Mouse (Mus musculus): ENCODE data around the gene Gpr152. TPM values are rescaled to one million over a fixed set of nuclear protein-coding genes. Genes with fewer than 3 reads are reported as not detected.

Gpr152 gene
- total RNA-seq (2021), result not detected

DNA sequence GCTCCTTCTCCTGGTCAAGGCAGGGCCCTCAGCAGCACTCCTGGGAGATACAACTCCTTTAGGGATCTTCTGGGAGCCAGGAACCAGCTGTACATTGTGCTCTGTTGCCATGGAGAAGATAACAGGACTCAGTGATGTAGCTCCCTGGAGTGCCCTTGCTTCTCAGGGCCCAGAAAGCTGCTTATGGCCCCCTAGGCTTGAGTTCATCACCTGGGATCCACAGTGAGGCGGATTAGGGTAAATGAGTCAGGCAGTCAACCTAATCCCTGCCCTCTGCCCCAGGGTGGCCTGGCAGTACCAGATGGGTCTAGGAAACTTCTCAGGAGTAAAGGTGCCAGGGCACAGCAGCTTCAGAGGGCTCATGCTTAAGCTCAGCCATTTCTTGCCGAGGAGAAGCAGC lies at the start of gene Gpr152:
Gpr152 (plus strand) TSS at position 342 of the 400 bp plus-strand sequence.
- intact Hi-C loops (cut with DNase I), result no loop called here

DNA sequence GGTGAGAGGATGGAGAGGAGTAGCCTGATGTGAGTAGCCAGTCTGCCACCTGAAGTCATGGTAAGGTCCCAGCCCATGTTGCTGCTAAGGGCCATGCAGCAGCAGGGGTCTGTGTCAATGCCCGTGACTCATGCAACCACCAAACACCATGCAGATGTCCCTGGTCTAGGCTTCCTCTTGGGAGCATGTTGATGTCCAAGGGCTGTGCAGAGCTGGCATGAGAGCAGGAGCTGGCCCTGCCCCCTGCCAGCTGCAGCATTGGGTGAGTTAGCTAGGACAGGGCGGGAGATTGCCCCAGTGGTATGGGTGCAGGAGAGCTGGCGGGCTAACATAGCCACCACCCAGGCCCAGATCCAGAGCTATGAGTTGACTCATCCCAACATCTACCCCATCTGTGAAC lies 49.1 kb upstream of the Gpr152 start:
- DNase-seq, result no peak
- intact Hi-C loops (cut with DNase I), result no loop called here

More for the DNA sequence above, at the start of gene Gpr152:
- DNase-seq, result no peak

DNA sequence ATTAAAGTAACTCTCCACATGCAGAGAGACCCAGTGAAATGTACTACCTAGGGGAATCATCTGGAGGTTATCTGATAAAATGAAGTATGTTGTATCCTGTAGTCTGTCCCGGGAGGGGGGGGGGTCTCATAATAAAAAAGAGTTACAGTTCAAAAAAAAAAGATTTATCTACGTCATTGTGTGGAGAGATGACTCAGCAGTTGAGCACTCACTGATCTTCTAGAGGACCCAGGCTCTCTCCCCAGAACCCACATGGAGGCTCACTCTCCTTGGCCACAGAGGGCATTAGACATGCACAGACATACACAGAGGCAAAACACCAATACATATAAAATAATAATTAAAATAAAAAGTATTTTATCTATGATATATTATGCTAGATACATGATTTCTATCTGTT lies 48.2 kb upstream of the Gpr152 start:
- intact Hi-C loops (cut with DNase I), result no loop called here

DNA sequence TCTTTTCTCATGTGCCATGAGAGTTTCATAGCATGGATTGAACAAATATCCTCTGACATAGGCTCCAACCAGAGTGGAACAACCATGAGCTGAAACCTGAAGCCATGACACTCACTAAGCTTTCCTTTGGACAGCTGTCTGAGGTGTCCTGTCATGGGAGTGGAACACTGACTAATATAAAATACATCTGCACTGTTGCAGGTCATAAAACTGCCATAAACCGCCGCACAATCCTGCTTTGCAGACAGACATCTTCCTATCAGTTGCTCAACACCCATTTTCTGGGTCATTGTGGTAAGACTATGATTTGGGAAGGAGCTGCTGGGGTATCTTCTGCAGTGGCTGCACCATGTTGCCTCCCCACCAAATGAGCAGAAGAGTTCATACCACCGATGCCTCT lies 46.8 kb upstream of the Gpr152 start:
- intact Hi-C loops (cut with DNase I), result no loop called here
- DNase-seq, result no peak

More for the DNA sequence above, 48.2 kb upstream of the Gpr152 start:
- no peak for DNase-seq

DNA sequence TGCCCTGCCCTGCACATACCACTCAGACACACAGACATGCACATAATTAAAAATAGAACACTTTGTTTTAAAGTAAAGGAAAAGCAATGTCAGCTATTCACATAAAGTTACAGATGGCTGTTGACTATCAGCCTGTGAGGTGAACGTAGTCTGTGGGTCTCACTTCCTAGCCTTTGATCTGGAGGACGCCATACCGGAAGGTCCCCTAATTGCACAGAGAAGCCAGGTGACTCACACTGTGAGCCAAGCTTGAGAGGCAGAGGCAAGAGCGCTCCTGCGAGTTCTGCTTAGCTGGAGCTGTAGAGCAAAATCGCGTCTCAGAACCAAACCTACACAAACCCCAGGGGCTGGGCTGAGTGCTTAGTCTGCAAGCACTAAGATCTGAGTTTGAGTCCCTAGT lies 45.8 kb upstream of the Gpr152 start:
- intact Hi-C loops (cut with DNase I), result no loop called here
- DNase-seq, result no peak

DNA sequence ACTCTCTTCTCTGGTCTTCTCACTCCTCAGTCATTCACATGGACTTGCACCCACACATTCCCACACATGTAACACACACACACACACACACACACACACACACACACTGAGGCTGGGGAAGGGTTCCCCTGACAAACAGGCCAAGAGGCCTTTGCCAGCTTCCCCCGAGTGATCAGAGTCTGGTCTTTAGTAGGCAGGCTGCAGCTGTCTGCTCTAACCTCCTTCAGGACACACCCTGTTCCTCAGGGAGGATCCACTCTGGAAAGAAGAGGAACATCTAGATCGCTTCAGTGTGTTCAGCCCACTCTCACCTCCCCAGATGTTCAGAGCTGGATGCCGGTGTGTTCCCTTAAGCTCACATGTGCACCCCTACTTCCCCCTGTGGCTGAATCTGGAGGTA lies 45.2 kb upstream of the Gpr152 start:
- intact Hi-C loops (cut with DNase I), result no loop called here
- no peak for DNase-seq

DNA sequence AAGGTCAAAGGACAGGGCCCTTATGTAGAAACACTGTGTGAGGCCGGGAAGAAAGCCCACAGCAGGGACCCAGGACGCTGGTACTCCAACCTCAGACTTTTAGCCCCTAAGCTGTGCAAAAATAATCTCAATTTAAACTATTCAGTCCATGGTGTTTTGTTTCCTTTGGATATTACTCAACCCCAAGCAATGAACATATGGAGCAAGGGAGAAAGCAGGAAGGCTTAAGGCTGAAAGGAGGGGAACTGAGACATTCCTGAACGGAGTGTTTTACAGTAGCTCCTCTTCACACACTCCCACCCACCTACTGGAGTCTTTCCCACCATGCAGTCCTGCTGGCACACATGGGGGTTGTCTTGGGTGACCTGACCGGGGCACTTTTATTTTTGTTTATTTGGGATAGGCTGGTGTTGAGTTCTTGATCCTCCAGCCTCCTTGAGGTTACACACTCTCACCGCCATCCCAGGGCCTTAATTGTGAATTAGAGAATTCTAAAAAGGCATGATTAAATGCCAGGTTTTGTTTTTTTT lies 44.7 kb upstream of the Gpr152 start:
- intact Hi-C loops (cut with DNase I), result no loop called here
- no peak for DNase-seq

DNA sequence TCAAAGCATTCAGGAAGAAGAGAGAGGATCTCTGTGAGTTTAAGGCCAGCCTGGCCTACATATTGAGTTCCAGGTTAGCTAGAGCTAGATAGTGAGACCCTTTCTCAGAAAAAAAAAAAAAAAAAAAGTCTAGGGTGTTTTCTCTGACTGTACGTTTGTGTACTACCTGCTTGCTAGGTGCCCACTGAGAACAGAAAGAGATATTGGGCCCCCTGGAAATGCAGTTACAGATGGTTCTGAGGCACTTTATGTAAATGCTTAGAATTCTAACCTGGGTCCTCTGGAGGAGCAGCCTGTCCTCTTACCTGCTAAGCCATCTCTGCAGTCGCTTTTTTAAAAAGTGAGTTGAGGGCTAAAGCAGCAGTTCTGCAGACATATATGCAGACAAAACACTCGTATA lies 43.8 kb upstream of the Gpr152 start:
- intact Hi-C loops (cut with DNase I), result no loop called here
- no peak for DNase-seq

DNA sequence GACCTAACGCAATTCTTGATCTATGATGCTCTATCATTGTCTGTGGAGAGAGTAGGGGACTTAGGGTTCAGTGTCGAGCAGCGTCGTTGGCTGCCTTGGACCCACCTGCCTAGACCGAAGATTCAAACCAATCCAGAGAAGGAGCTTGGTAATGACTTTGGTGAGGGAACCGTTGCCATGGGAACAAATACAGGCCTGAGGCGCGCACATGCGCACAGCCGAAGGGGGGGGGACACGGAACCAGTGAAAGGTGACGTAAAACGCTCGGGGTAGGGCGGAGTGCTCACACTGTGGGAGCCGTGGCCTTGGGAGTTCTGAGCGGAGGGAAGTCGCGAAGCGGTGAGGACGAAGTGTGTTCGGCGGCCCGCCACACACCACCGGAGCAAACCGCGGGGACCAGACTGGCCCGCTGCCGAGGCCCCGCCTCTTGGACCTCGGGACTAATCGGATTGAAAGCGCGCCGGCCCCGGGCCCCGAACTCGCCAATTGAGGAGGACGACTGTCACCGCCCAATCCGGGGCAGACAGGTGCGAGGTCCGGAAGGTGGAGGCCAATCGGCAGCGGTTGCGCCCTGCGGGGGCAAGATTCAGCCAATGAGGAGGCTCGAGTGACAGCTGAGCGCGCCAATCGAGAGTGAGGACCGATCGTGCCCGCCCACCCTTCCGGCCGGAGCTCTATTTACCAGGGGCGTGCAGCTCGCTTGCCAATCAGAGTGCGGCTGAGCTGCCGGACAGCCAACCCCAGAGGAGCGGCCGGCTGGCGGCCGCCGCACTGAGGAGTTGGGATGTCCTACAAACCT lies 42.7 kb upstream of the Gpr152 start, which contains the start of gene Cdk2ap2:
Cdk2ap2 (plus strand) TSS at position 541 of the 799 bp plus-strand sequence.
- intact Hi-C loops (cut with DNase I), result no loop called here
- DNase-seq, result peak; percentile 99 to 100

DNA sequence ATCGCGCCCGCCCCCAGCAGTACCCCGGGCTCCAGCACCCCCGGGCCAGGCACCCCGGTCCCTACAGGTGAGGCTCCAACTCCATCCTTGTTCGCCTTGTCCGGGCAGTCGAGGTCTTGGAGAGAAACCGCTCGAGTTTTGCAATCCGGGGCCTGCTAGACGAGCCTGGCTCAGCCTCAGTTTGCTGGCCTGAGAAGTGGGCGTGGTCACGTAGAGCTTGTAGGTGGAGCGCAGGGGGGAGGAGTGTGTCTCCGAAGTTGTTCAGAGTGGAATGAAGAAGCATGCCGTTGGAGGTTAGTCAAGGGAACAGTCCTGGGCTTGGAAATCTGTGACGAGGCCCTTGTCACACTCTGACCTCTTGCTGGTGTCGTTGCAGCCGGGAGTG lies 42.2 kb upstream of the Gpr152 start:
- intact Hi-C loops (cut with DNase I), result no loop called here
- no peak for DNase-seq

DNA sequence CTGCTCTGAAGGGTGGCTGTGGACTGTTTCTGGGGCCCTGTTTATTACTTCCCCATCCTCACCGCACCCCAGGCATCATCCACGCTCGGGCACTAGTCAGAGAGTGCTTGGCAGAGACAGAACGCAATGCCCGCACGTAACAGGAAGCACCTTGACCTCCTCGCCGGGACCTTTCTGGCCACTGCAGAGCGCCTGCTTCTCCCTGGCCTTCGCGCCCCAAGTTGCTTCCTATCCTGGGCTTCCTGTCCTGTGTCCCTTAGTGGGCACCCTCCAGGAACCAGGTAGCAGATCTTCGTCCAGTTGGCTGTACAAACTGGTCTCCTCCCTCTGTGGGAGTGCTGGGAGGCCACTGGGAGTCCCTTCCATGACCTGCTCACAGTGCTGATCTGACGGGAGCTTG lies 41.2 kb upstream of the Gpr152 start:
- intact Hi-C loops (cut with DNase I), result loop anchor here (2.0 kb wide), 2 partner anchors 104 to 130 kb away; no protein-coding TSS in a partner anchor
- DNase-seq, result peak in 1 of 2 experiments; percentile 14

DNA sequence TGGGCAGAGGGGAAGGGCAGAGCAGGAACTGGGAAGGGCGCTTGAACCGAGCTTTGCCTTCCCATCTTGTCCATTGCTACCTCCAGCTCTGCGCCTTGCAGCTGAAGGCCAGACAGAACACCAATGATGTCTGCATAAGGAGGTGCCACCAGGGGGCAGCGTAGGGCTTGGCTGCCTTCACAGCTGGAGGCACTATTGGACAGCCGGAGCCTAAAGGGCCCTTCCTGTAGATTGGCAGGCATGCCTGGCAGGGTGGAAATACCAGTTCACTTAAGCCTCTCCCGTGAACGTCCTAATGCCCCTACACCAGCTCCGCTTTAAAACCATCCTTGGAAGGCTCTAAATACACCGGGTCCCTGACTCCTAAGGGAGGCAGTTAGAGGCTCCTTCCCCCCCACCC lies 40.5 kb upstream of the Gpr152 start:
- intact Hi-C loops (cut with DNase I), result loop anchor here (2.0 kb wide), 2 partner anchors 104 to 130 kb away; no protein-coding TSS in a partner anchor
- DNase-seq, result peak; percentile 94 to 95

DNA sequence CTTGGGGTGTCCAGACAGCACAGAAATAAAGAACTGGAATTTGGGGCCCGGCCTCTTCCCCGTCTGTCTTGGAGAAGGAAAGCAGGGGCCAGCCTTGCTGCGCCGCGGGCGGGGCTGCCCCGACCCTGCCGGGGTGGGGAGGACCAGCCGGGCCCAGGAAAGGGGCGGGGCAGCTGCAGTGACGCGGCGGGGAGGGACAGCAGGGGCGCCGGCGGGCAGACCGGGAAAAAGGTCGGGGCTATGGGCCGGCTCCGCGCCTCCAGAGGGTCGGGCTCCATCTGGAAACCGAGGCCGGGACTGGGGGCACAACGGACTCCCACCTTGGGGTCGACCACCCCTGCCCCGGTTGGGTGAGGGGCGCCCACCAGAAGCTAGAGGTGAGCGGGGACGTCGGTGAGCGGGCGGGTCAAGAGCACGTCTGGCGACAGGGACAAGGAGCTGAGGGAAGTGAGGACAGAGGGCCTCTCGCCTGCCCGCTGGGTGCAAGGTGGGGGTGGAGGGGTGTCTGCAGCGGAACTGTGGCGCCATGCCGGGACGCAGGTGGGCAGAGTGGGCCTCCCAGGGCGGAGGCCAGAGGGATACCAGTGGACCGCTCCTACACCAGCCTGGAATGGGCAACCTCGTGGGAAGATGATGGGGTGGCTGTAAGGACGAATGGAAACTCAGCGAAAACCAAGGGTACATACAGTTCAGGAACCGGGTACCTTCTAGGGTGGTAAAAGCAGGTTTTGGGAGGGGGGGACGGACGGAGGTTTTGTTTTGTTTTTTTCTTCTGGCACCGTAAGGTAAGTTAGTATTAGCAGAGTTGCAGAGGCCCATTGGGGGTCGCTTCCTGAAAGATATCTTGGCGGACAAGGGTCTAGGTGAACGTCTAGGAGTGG lies 39.5 kb upstream of the Gpr152 start, which contains the start of gene Pitpnm1:
Pitpnm1 (plus strand) TSS at position 162 of the 881 bp plus-strand sequence.
- DNase-seq, result peak; percentile 81 to 86
- intact Hi-C loops (cut with DNase I), result loop anchor here (2.0 kb wide), 2 partner anchors 103 to 129 kb away; no protein-coding TSS in a partner anchor

DNA sequence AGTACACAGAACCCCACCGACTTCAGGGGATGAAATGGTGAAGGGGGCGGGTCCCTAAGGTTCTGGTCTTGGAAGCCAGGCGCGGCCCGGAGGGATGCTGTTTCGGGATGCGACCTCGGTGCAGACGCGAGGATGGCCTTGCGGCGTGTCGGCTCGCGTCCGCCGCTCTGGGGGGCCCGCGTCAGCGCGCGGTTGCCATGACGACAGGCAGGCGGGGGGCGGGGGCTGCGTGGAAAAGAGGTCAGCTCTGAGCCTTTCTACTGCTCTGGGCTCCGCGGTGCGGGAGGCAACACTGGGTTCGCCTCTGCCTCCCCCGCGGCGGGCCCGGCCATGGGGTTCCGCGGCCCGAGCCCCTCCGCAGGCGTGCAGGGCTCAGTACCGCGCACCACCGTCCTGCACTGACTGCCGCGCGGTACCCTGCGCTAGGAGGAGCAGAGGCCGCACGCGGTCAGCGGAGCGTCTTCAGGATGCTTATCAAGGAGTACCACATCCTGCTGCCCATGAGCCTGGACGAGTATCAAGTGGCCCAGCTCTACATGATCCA lies 38.8 kb upstream of the Gpr152 start:
- intact Hi-C loops (cut with DNase I), result no loop called here
- peak; percentile 35 to 41 for DNase-seq

DNA sequence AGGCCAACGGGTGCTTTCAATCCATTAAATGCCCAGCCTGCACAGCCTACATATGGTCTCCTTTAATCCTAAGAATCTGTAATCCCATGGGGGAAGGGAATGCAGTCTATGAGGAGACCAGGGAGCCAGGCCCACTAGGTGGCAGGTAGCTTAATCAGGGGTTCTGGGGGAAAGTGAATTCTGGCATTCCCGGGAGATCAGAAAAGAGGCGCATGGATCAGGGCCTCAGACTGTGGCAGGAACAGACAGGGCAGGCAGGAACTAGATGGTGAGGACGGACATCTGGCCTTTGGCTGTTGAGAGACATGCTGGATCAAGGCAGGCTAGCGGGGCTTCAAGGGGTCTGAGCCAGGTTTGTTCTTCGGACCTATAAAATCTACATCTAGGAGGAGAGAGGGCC lies 38.1 kb upstream of the Gpr152 start:
- peak in 1 of 2 experiments; percentile 7 for DNase-seq
- intact Hi-C loops (cut with DNase I), result no loop called here

DNA sequence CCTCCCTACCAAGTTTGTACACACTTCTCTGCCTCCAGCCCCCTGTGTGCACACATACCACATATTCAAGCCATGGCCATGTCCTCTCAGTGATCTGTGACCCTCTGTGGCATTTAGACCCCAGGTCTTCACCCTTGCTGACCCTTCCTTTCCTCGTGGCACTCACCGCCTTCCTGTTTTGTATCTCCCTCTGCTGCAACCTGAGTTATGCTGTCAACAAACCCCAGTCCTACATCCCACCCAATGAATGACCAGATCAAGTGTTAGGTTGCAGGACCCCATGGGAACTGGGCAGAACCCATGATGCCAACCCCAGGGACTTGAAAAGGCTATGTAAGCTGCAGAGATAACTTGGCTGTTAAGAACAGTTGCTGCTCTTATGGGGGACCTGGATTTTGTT lies 37.5 kb upstream of the Gpr152 start:
- DNase-seq, result no peak
- intact Hi-C loops (cut with DNase I), result no loop called here

DNA sequence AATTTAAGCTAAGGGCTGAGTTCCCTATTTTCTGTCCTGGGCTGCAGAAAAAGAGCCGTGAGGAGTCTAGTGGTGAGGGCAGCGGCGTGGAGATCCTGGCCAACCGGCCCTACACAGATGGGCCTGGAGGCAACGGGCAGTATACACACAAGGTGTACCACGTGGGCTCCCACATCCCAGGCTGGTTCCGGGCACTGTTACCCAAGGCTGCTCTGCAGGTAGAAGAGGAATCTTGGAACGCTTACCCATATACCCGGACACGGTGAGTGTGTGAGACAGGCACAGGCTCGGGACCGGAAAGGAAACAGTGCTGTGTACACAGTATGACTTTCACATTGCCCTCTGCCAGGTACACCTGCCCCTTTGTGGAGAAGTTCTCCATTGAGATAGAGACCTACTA lies 37.0 kb upstream of the Gpr152 start:
- intact Hi-C loops (cut with DNase I), result no loop called here
- DNase-seq, result no peak

DNA sequence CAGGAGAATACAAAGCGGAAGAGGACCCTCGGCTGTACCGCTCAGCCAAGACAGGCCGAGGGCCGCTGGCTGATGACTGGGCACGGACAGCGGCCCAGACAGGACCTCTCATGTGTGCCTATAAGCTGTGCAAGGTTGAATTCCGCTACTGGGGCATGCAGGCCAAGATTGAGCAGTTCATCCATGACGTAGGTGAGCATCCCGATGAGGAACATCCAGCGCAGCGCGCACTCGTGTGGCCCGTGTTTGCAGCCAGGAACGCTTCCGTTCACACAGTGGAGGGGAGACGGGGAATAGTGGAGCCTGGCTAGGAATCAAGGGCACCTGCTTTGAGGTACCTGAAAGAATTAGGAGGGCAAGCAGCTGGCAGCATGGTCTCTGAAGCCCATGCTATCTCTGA lies 36.3 kb upstream of the Gpr152 start:
- DNase-seq, result no peak
- intact Hi-C loops (cut with DNase I), result no loop called here

DNA sequence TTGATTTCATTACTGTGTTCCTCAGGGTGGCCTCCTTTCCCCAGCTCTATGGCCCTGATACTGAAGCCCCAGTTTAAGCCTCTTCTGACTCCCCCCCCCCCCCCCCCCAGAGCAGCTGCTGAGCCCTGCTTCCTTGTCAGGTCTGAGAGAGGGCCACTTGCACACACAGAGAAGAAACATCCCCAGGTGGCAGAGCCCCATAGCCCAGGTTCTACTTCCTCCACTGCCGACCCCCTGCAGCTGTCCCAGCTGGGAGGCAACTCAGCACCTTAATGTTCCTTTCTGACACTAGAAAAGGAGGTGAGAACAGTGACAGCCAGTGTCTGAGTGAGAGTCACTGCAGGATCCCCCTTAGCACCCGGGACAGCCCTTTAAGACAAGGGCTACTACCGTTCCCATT lies 35.8 kb upstream of the Gpr152 start:
- intact Hi-C loops (cut with DNase I), result no loop called here
- no peak for DNase-seq

DNA sequence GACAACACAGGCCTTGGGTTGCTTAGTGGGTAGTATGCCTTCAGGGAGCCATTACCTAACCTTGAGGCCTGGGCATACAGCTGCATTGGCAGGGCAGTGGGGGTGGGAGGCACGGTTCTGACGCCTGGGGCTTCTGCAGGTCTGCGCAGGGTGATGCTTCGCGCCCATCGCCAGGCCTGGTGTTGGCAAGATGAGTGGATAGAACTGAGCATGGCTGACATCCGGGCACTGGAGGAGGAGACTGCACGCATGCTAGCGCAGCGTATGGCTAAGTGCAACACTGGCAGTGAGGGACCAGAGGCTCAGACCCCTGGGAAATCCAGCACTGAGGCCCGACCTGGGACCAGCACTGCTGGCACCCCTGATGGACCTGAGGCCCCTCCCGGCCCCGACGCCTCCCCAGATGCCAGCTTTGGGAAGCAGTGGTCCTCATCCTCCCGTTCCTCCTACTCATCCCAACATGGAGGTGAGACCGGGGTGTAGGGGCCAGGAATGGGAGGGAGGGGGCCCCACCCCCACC lies 34.9 kb upstream of the Gpr152 start:
- intact Hi-C loops (cut with DNase I), result no loop called here
- DNase-seq, result no peak

DNA sequence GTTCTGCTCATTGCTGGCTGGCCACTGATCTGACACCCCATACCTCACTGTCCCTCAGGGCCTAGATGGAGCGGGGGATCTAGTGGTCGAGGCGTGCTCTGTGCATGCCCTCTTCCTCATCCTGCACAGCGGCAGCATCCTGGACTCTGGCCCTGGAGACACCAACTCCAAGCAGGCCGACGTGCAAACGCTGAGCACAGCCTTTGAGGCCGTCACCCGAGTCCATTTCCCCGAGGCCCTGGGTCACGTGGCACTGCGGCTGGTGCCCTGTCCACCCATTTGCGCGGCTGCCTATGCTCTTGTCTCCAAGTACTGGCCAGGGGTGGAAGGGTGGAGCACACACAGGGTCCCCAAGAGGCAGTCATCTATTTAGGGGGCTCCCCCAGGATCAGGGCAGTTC lies 32.9 kb upstream of the Gpr152 start:
- no peak for DNase-seq

More for the DNA sequence above, 32.9 kb upstream of the Gpr152 start:
- intact Hi-C loops (cut with DNase I), result no loop called here
